Mouse (Mus musculus): ENCODE measurements around the gene Mamdc4.

Mamdc4 gene

DNA sequence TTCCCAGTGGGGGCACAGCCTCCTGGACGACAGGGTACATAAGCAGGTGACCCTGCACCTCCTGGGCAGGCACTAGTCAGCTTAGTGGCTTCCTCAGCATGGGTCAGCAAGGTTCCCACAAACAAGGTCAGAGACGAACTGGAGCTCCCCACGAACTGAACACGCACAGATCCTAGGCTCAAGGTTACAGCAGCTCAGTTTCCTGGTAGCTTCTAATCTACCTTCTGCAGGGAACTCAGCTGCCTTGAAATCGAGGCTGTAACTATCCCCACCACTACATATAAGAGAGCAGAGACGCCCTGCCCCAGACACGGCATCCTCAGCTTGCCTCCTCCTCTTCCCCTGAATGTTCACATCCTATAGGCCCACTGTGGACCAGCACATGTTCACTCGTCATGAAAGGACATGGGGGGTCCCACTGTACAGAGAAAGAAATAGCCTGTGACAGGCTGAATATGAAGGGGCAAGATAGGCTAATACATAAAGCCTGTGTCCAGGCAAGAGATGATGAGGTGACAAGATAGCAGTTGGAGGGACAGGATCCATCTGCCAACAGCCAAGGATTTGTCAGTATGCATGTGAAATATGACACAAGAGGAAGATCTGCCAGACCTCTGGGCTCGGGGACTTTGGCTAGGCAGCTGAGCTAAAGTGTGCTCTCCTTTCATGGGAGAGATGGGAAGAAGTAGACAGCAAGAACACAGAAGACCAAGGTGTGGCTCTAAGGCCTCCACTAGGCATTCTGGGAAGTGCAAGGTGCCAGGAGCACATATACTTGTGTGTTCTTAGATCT, 47.9 kb downstream of the Mamdc4 start:
- no peak for DNase-seq (ENCODE audit: extremely low read depth, insufficient read length, low spot score)
